Mouse (Mus musculus): Measurements from ENCODE around the gene Cdc16.

Cdc16 gene

GRCm38 (mm10) chr8:13828598-13829172 is 71.2 kb downstream of the Cdc16 start:
- no peak for DNase-seq (ENCODE audit: low spot score)

Measured in ovary, postnatal 14 days (tissue).